Mouse (Mus musculus): ENCODE data around the gene Zfp664. TPM values are rescaled to one million over a fixed set of nuclear protein-coding genes. Genes with fewer than 3 reads are reported as not detected.
A peak's percentile ranks its signal among the peaks of the same experiment; 100 is the strongest.

The Zfp664 gene
- total and polyA plus RNA-seq, 2 experiments from 2014 or later: 42.5 to 63.6 TPM

GRCm38 (mm10) chr5:124930603-124931002 is 68.1 kb downstream of the Zfp664 start:
- ATAC-seq (0 out of 2 replicates have a peak, but pooled peaks have one; percentile 2), DNase-seq (ENCODE audit: low spot score) (no peak)
- Histone ChIP-seq H3K36me3 (ENCODE audit: insufficient read depth, low read length) (no peaks in the 10 kb centered on the region), H3K4me1 (ENCODE audit: insufficient read depth, low read length) (no peaks in the 10 kb centered on the region), H3K27me3 (ENCODE audit: insufficient read depth, low read length) (no peaks in the 10 kb centered on the region), H3K4me2 (ENCODE audit: low read depth, low read length) (no peak overlapping the region), H3K9ac (replicated peaks; ENCODE audit: low read length) (no peak overlapping the region), H3K9me3 (ENCODE audit: low read length) (no peaks in the 10 kb centered on the region), H3K4me3 (ENCODE audit: low read length) (no peak overlapping the region), H3K27ac (no peak overlapping the region)
- WGBS: 43% methylated on average over 9 of the region's 9 CpGs
- TF ChIP-seq CTCF (IDR thresholded peaks at IDR 0.05; ENCODE audit: low read depth): no peak

- TF ChIP-seq CTCF (IDR thresholded peaks at IDR 0.05; ENCODE audit: low read depth): no peak
- Histone ChIP-seq H3K4me2 (ENCODE audit: low read depth, low read length) (no peak overlapping the region), H3K9ac (replicated peaks; ENCODE audit: low read length) (no peak overlapping the region), H3K36me3 (ENCODE audit: insufficient read depth, low read length) (no peaks in the 10 kb centered on the region), H3K27ac (no peak overlapping the region), H3K27me3 (ENCODE audit: insufficient read depth, low read length) (no peaks in the 10 kb centered on the region), H3K9me3 (ENCODE audit: low read length) (no peaks in the 10 kb centered on the region), H3K4me3 (ENCODE audit: low read length) (no peak overlapping the region), H3K4me1 (ENCODE audit: insufficient read depth, low read length) (no peaks in the 10 kb centered on the region)
- DNase-seq (ENCODE audit: low spot score) (no peak), ATAC-seq (no peak)
- WGBS: 30% methylated on average over 8 of the region's 8 CpGs
Observed at GRCm38 (mm10) chr5:124931076-124931475, 68.6 kb downstream of the Zfp664 start.

GRCm38 (mm10) chr5:124934558-124934957 is 72.1 kb downstream of the Zfp664 start:
- TF ChIP-seq CTCF (IDR thresholded peaks at IDR 0.05; ENCODE audit: low read depth): no peak
- Histone ChIP-seq H3K4me3 (ENCODE audit: low read length) (no peak overlapping the region), H3K9me3 (ENCODE audit: low read length) (no peaks in the 10 kb centered on the region), H3K36me3 (ENCODE audit: insufficient read depth, low read length) (no peaks in the 10 kb centered on the region), H3K9ac (replicated peaks; ENCODE audit: low read length) (no peak overlapping the region), H3K27ac (no peak overlapping the region), H3K4me2 (ENCODE audit: low read depth, low read length) (no peak overlapping the region), H3K27me3 (ENCODE audit: insufficient read depth, low read length) (no peaks in the 10 kb centered on the region), H3K4me1 (ENCODE audit: insufficient read depth, low read length) (no peaks in the 10 kb centered on the region)
- DNase-seq (ENCODE audit: low spot score) (peak; percentile 48), ATAC-seq (no peak)
- 33% methylated on average over 7 of the region's 7 CpGs for WGBS

GRCm38 (mm10) chr5:124943181-124943792 is 80.8 kb downstream of the Zfp664 start:
- peak; percentile 59 for DNase-seq (ENCODE audit: low spot score)
- Histone ChIP-seq H3K4me2 (ENCODE audit: low read depth, low read length) (no peak overlapping the region), H3K4me1 (ENCODE audit: insufficient read depth, low read length) (no peaks in the 10 kb centered on the region), H3K9me3 (ENCODE audit: low read length) (no peaks in the 10 kb centered on the region), H3K27ac (no peak overlapping the region), H3K4me3 (ENCODE audit: low read length) (no peak overlapping the region), H3K27me3 (ENCODE audit: insufficient read depth, low read length) (no peaks in the 10 kb centered on the region), H3K9ac (replicated peaks; ENCODE audit: low read length) (no peak overlapping the region), H3K36me3 (ENCODE audit: insufficient read depth, low read length) (no peaks in the 10 kb centered on the region)
- ATAC-seq: peak; percentile 90
- TF ChIP-seq CTCF (IDR thresholded peaks at IDR 0.05; ENCODE audit: low read depth): peak; percentile 7; the same call in 1 of the 2 replicates
- 43% methylated on average over 12 of the region's 12 CpGs for whole genome bisulfite sequencing

GRCm38 (mm10) chr5:124943793-124944383 is 81.4 kb downstream of the Zfp664 start:
- Histone ChIP-seq H3K4me2 (ENCODE audit: low read depth, low read length) (no peak overlapping the region), H3K27me3 (ENCODE audit: insufficient read depth, low read length) (no peaks in the 10 kb centered on the region), H3K9ac (replicated peaks; ENCODE audit: low read length) (no peak overlapping the region), H3K36me3 (ENCODE audit: insufficient read depth, low read length) (no peaks in the 10 kb centered on the region), H3K27ac (no peak overlapping the region), H3K9me3 (ENCODE audit: low read length) (no peaks in the 10 kb centered on the region), H3K4me1 (ENCODE audit: insufficient read depth, low read length) (no peaks in the 10 kb centered on the region), H3K4me3 (ENCODE audit: low read length) (no peak overlapping the region)
- ATAC-seq (peak; percentile 72), DNase-seq (ENCODE audit: low spot score) (peak; percentile 69)
- 42% methylated on average over 12 of the region's 12 CpGs for WGBS
- TF ChIP-seq CTCF (IDR thresholded peaks at IDR 0.05; ENCODE audit: low read depth): peak; percentile 77

- Histone ChIP-seq H3K27ac (no peak overlapping the region), H3K9me3 (ENCODE audit: low read length) (no peaks in the 10 kb centered on the region), H3K4me2 (ENCODE audit: low read depth, low read length) (no peak overlapping the region), H3K9ac (replicated peaks; ENCODE audit: low read length) (no peak overlapping the region), H3K27me3 (ENCODE audit: insufficient read depth, low read length) (no peaks in the 10 kb centered on the region), H3K36me3 (ENCODE audit: insufficient read depth, low read length) (no peaks in the 10 kb centered on the region), H3K4me1 (ENCODE audit: insufficient read depth, low read length) (no peaks in the 10 kb centered on the region), H3K4me3 (ENCODE audit: low read length) (no peak overlapping the region)
- WGBS: 78% methylated on average over 10 of the region's 10 CpGs
- no peak for ATAC-seq
- TF ChIP-seq CTCF (IDR thresholded peaks at IDR 0.05; ENCODE audit: low read depth): no peak
- DNase-seq (ENCODE audit: low spot score): no peak
Observed at GRCm38 (mm10) chr5:124944384-124944783, 81.9 kb downstream of the Zfp664 start.

DNA sequence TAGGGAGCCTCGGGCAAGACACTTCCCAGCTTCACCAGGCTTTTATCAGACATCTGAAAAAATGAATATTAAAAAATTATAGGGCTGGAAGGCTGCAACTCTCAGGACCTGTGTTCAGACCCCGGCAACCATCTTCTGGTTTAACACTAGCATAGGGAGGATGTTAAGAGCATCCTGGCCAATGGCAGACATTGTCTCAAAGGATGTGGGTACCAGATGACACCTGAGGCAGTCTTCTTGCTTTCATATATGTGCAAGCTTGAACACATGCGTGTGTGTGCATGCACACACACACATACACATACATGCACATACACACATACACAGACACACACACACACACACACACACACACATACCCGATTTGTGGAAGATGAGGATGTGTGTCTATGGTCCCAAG is 82.6 kb downstream of the Zfp664 start:
- H3K27me3 ChIP-seq (ENCODE audit: insufficient read depth, low read length): no peaks in the 10 kb centered on the region
- H3K4me3 ChIP-seq (ENCODE audit: low read length): no peak overlapping the region
- no peaks in the 10 kb centered on the region for H3K4me1 ChIP-seq (ENCODE audit: insufficient read depth, low read length)
- no peaks in the 10 kb centered on the region for H3K36me3 ChIP-seq (ENCODE audit: insufficient read depth, low read length)
- no peak overlapping the region for H3K9ac ChIP-seq (replicated peaks; ENCODE audit: low read length)
- H3K27ac ChIP-seq: no peak overlapping the region
- H3K4me2 ChIP-seq (ENCODE audit: low read depth, low read length): no peak overlapping the region
- 87% methylated on average over 4 of the region's 4 CpGs for WGBS
- ATAC-seq (no peak), DNase-seq (ENCODE audit: low spot score) (no peak)
- no peak for TF ChIP-seq CTCF (IDR thresholded peaks at IDR 0.05; ENCODE audit: low read depth)
- H3K9me3 ChIP-seq (ENCODE audit: low read length): no peaks in the 10 kb centered on the region
